Mouse (Mus musculus): ENCODE results near the gene Fam122a.

Fam122a gene

GRCm38 (mm10) chr19:24476929-24477882 is at the start of gene Fam122a:
Fam122a (minus strand) TSS chr19:24477356.
- peak; percentile 85 for DNase-seq (ENCODE audit: low spot score)

- no peak for DNase-seq (ENCODE audit: low spot score)
These were observed 46.5 kb upstream of the Fam122a start for GRCm38 (mm10) chr19:24523476-24524313.

GRCm38 (mm10) chr19:24521997-24522396 is 44.8 kb upstream of the Fam122a start:
- no peak for DNase-seq (ENCODE audit: low spot score)

GRCm38 (mm10) chr19:24521146-24521545 is 44.0 kb upstream of the Fam122a start:
- no peak for DNase-seq (ENCODE audit: low spot score)

- no peak for DNase-seq (ENCODE audit: low spot score)
These were observed 42.7 kb upstream of the Fam122a start for GRCm38 (mm10) chr19:24519732-24520409.

- DNase-seq (ENCODE audit: low spot score): no peak
These were observed 41.2 kb upstream of the Fam122a start for GRCm38 (mm10) chr19:24518384-24518783.

- DNase-seq (ENCODE audit: low spot score): no peak
These were observed 39.9 kb upstream of the Fam122a start for GRCm38 (mm10) chr19:24517057-24517456.

GRCm38 (mm10) chr19:24515941-24516340 is 38.8 kb upstream of the Fam122a start:
- no peak for DNase-seq (ENCODE audit: low spot score)

GRCm38 (mm10) chr19:24514661-24515642 is 37.8 kb upstream of the Fam122a start:
- no peak for DNase-seq (ENCODE audit: low spot score)

GRCm38 (mm10) chr19:24513105-24513843 is 36.1 kb upstream of the Fam122a start:
- DNase-seq (ENCODE audit: low spot score): peak; percentile 81

GRCm38 (mm10) chr19:24511939-24512338 is 34.8 kb upstream of the Fam122a start:
- no peak for DNase-seq (ENCODE audit: low spot score)

- DNase-seq (ENCODE audit: low spot score): no peak
These were observed 32.2 kb upstream of the Fam122a start for GRCm38 (mm10) chr19:24509391-24509790.

GRCm38 (mm10) chr19:24508087-24508767 is 31.1 kb upstream of the Fam122a start:
- no peak for DNase-seq (ENCODE audit: low spot score)

GRCm38 (mm10) chr19:24502736-24503421 is 25.7 kb upstream of the Fam122a start:
- no peak for DNase-seq (ENCODE audit: low spot score)

GRCm38 (mm10) chr19:24501525-24501924 is 24.4 kb upstream of the Fam122a start:
- no peak for DNase-seq (ENCODE audit: low spot score)

GRCm38 (mm10) chr19:24500431-24500830 is 23.3 kb upstream of the Fam122a start:
- no peak for DNase-seq (ENCODE audit: low spot score)

GRCm38 (mm10) chr19:24499291-24499690 is 22.1 kb upstream of the Fam122a start:
- DNase-seq (ENCODE audit: low spot score): no peak

- DNase-seq (ENCODE audit: low spot score): no peak
These were observed 16.7 kb upstream of the Fam122a start for GRCm38 (mm10) chr19:24493887-24494286.

GRCm38 (mm10) chr19:24491824-24492223 is 14.7 kb upstream of the Fam122a start:
- no peak for DNase-seq (ENCODE audit: low spot score)

All from spleen, adult 12 weeks (tissue).